Mouse (Mus musculus): ENCODE data around the gene Tmem214. TPM values are rescaled to one million over a fixed set of nuclear protein-coding genes. Genes with fewer than 3 reads are reported as not detected.

The Tmem214 gene
- polyA plus RNA-seq (2012; ENCODE audit: low replicate concordance): 13.1 and 32.5 TPM in 2 replicates

GRCm38 (mm10) chr5:30867712-30868111 lies at the start of gene Tmem214:
Tmem214 (plus strand) TSS chr5:30868012.

GRCm38 (mm10) chr5:30888337-30889087 lies 20.7 kb downstream of the Tmem214 start, which contains the start of gene Agbl5:
Agbl5 (plus strand) TSS chr5:30888694.

GRCm38 (mm10) chr5:30907413-30908059 lies 39.7 kb downstream of the Tmem214 start, which contains the start of gene Ost4:
Ost4 (minus strand) TSS chr5:30907788.

GRCm38 (mm10) chr5:30913060-30913841 lies 45.4 kb downstream of the Tmem214 start, which contains the start of gene Emilin1:
Emilin1 (plus strand) TSS chr5:30913402.

GRCm38 (mm10) chr5:30921256-30922033 lies 53.6 kb downstream of the Tmem214 start, which contains the start of gene Khk:
Khk (plus strand) TSS chr5:30921431.

Other genes with a start within 250 kb of the Tmem214 start
- gene Slc35f6, start 220.1 kb upstream of the Tmem214 start, polyA plus RNA-seq (2012; ENCODE audit: low replicate concordance): 11.0 and 36.3 TPM in 2 replicates
- 397 and 536 TPM in 2 replicates for gene Cenpa, start 201.2 kb upstream of the Tmem214 start, polyA plus RNA-seq (2012; ENCODE audit: low replicate concordance)
- 0.19 and 0.23 TPM in 2 replicates for gene Dpysl5, start 156.4 kb upstream of the Tmem214 start, polyA plus RNA-seq (2012; ENCODE audit: low replicate concordance)
- gene Mapre3, start 53.4 kb upstream of the Tmem214 start, polyA plus RNA-seq (2012; ENCODE audit: low replicate concordance): 9.3 and 21.1 TPM in 2 replicates
- gene Agbl5, start 20.7 kb downstream of the Tmem214 start, polyA plus RNA-seq (2012; ENCODE audit: low replicate concordance): 40.6 and 66.1 TPM in 2 replicates
- 52.3 and 99.1 TPM in 2 replicates for gene Ost4, start 39.8 kb downstream of the Tmem214 start, polyA plus RNA-seq (2012; ENCODE audit: low replicate concordance)
- gene Emilin1, start 45.4 kb downstream of the Tmem214 start, polyA plus RNA-seq (2012; ENCODE audit: low replicate concordance): 5.9 and 22.8 TPM in 2 replicates
- 6.8 and 14.6 TPM in 2 replicates for gene Khk, start 53.4 kb downstream of the Tmem214 start, polyA plus RNA-seq (2012; ENCODE audit: low replicate concordance)
- not detected in 2 replicates for gene Cgref1, start 77.6 kb downstream of the Tmem214 start, polyA plus RNA-seq (2012; ENCODE audit: low replicate concordance)
- gene Preb, start 92.3 kb downstream of the Tmem214 start, polyA plus RNA-seq (2012; ENCODE audit: low replicate concordance): 106 and 114 TPM in 2 replicates
- gene Tcf23, start 100.7 kb downstream of the Tmem214 start, polyA plus RNA-seq (2012; ENCODE audit: low replicate concordance): 0.23 and 0.33 TPM in 2 replicates
- 8.0 and 9.4 TPM in 2 replicates for gene Atraid, start 180.3 kb downstream of the Tmem214 start, polyA plus RNA-seq (2012; ENCODE audit: low replicate concordance)
- gene Slc5a6, start 180.9 kb downstream of the Tmem214 start, polyA plus RNA-seq (2012; ENCODE audit: low replicate concordance): 1.1 and 10.6 TPM in 2 replicates
- gene Cad, start 186.8 kb downstream of the Tmem214 start, polyA plus RNA-seq (2012; ENCODE audit: low replicate concordance): 574 and 647 TPM in 2 replicates
- gene Dnajc5g, start 238.3 kb downstream of the Tmem214 start, polyA plus RNA-seq (2012; ENCODE audit: low replicate concordance): not detected in 2 replicates
- 0.68 TPM in 1 of 2 replicates, not detected in the other for gene Slc30a3, start 240.2 kb downstream of the Tmem214 start, polyA plus RNA-seq (2012; ENCODE audit: low replicate concordance)
- not detected in 2 replicates for gene Trim54, start 248.7 kb downstream of the Tmem214 start, polyA plus RNA-seq (2012; ENCODE audit: low replicate concordance)

All from leukemia stem cell, adult 10-12 weeks (primary cell).